Mouse (Mus musculus) embryonic fibroblast, embryonic 13.5 days (primary cell): ENCODE data around the gene Lgals3bp.

Experiments
- CTCF ChIP-seq: IDR thresholded peaks from 2 replicates; pipeline ENCODE4 v1.5.1; 2011; ENCODE audit warnings: mild to moderate bottlenecking, control low read depth, low read length, moderate library complexity, borderline replicate concordance; ENCODE audit not compliant: insufficient read depth
- POLR2A ChIP-seq: IDR thresholded peaks from 2 replicates; pipeline ENCODE4 v1.6.1; 2011; ENCODE audit warnings: low read depth, mild to moderate bottlenecking, control low read depth, low read length, moderate library complexity

GRCm38 (mm10) chr11:118347391-118347790 lies 54.5 kb downstream of the Lgals3bp start:
- no peak for TF ChIP-seq POLR2A
- TF ChIP-seq CTCF: no peak
